Mouse (Mus musculus) forebrain, embryonic 15.5 days (tissue): ENCODE measurements around the gene Kbtbd13. TPM values are rescaled to one million over a fixed set of nuclear protein-coding genes. Genes with fewer than 3 reads are reported as not detected.

ENCODE experiments used
- ATAC-seq: fragments of 200-750 bp; cut with Nextera tagmentation; replicated peaks from 2 replicates; pipeline ENCODE4 v1.8.0; 2017; ENCODE audit warnings: mild to moderate bottlenecking, moderate TSS enrichment, moderate library complexity
- H3K27ac ChIP-seq: fragments of 300-500 bp; sonication (generic); replicated peaks from 2 replicates; pipeline ENCODE4 v1.5.1; 2015; ENCODE audit warnings: mild to moderate bottlenecking, inconsistent platforms
- H3K27me3 ChIP-seq: fragments of 300-500 bp; sonication (generic); 2 replicates; pipeline ENCODE4 v1.6.1; 2015; ENCODE audit warnings: inconsistent platforms
- H3K36me3 ChIP-seq: fragments of 300-500 bp; sonication (generic); 2 replicates; pipeline ENCODE4 v1.6.1; 2015; ENCODE audit warnings: mild to moderate bottlenecking, inconsistent platforms
- H3K4me1 ChIP-seq: fragments of 300-500 bp; sonication (generic); 2 replicates; pipeline ENCODE4 v1.6.1; 2015; ENCODE audit warnings: inconsistent platforms
- H3K4me2 ChIP-seq: fragments of 300-500 bp; sonication (generic); replicated peaks from 2 replicates; pipeline ENCODE4 v1.6.1; 2015; ENCODE audit warnings: mild to moderate bottlenecking, inconsistent platforms
- H3K4me3 ChIP-seq: fragments of 300-500 bp; sonication (generic); 2 replicates; pipeline ENCODE4 v1.5.1; 2015; ENCODE audit warnings: mild to moderate bottlenecking, inconsistent platforms
- H3K9ac ChIP-seq: fragments of 300-500 bp; sonication (generic); replicated peaks from 2 replicates; pipeline ENCODE4 v1.6.1; 2015; ENCODE audit warnings: mild to moderate bottlenecking, inconsistent platforms
- H3K9me3 ChIP-seq: fragments of 300-500 bp; sonication (generic); 2 replicates; pipeline ENCODE4 v1.6.1; 2016; ENCODE audit warnings: inconsistent platforms
- WGBS: fragments of 180-500 bp; shearing (Covaris S2); methylation state at CpG from one replicate; pipeline ENCODE4 v1.1.7; 2015; ENCODE audit warnings: mixed read lengths; 5-methylcytosine and 5-hydroxymethylcytosine counted together
- polyA plus RNA-seq: library from polyadenylated mRNA; unstranded; fragments of >200 nt; fragmentation: Nextera tagmentation; extraction: Ambion mirVana; gene quantifications from 2 replicates; pipeline ENCODE4 v1.2.1, GENCODE M21; 2015

Kbtbd13 gene
- polyA plus RNA-seq, 1 experiment from 2014 or later, result 0.56 TPM

DNA sequence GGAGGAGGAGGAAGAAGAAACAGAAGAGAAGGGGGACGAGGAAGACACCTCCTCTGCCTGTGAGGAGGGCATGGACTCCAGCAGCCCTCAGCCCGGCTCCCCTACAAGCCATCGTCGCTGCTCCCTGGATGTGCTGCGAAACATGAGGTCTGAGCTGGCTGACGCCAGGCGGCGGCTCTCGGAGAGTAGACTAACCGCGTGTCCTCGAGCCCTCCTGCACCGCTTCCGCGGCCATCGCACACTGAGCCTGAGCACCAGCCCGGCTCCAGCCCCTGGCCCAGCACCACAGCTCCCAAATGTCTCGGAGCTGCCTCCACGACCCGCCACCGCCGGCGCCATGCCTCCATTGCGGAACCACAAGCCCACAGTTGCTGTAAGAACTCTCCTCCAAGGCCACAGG is 19.7 kb downstream of the Kbtbd13 start:
- H3K27ac ChIP-seq, result no peak overlapping the region
- no peak overlapping the region for H3K4me2 ChIP-seq
- peaks cover 2% of the 10 kb centered on the region; the same call in 1 of the 2 replicates for H3K36me3 ChIP-seq
- no peaks in the 10 kb centered on the region for H3K9me3 ChIP-seq
- 81% methylated on average over 24 of the region's 24 CpGs for WGBS
- no peak for ATAC-seq
- H3K27me3 ChIP-seq, result no peaks in the 10 kb centered on the region
- 0 out of 2 replicates have a peak, but pooled peaks cover 5% of the 10 kb centered on the region for H3K4me1 ChIP-seq
- H3K4me3 ChIP-seq, result no peak overlapping the region
- H3K9ac ChIP-seq, result no peak overlapping the region

DNA sequence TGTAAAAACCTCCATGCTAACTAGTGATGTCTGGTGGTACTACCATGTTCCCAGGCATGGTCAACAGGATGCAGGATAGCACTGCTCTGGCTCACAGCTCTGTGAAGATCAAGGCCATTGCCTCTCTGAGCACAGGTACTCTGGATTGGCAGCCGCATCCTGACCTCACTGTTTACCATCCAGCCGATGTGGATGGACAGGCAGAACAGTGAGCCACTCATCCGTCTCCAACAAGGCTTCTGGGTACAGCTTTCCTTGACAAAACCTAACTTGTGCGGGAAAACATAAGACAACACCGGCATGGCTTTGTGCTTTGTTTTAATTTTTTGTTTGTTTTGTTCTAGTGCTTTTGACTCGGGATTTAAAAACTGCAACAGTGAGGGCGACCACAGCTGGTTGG is 25.7 kb downstream of the Kbtbd13 start:
- ATAC-seq, result no peak
- H3K36me3 ChIP-seq, result peaks cover 18% of the 10 kb centered on the region
- no peak overlapping the region for H3K27ac ChIP-seq
- no peak overlapping the region for H3K4me2 ChIP-seq
- H3K9ac ChIP-seq, result no peak overlapping the region
- 0 out of 2 replicates have a peak, but pooled peaks cover 5% of the 10 kb centered on the region for H3K4me1 ChIP-seq
- 91% methylated on average over 7 of the region's 7 CpGs for WGBS
- no peak overlapping the region for H3K4me3 ChIP-seq
- no peaks in the 10 kb centered on the region for H3K9me3 ChIP-seq
- no peaks in the 10 kb centered on the region for H3K27me3 ChIP-seq

DNA sequence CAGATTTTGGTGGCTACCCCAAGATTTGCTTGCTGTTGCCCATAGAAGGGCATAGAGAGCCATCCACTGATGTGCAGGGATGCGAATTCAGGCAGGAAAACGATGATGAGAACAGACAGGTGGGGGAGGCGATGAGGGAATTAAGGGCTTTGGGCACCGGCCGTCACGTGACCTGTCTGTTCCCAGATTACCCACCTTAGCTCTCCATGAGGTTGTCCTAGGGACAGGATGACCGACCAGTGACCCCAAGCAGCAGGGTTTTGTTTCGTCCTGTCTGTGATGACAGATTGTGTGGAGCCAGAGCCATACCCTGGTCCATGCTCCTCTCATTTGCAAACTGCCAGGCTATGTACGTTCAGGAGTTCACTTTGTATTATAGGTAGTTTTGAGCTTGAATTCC is 27.8 kb downstream of the Kbtbd13 start:
- H3K4me3 ChIP-seq, result no peak overlapping the region
- no peak overlapping the region for H3K4me2 ChIP-seq
- H3K4me1 ChIP-seq, result 0 out of 2 replicates have a peak, but pooled peaks cover 5% of the 10 kb centered on the region
- H3K36me3 ChIP-seq, result peaks cover 36% of the 10 kb centered on the region
- no peak overlapping the region for H3K9ac ChIP-seq
- no peaks in the 10 kb centered on the region for H3K27me3 ChIP-seq
- ATAC-seq, result no peak
- H3K27ac ChIP-seq, result no peak overlapping the region
- 75% methylated on average over 9 of the region's 9 CpGs for WGBS
- no peaks in the 10 kb centered on the region for H3K9me3 ChIP-seq

DNA sequence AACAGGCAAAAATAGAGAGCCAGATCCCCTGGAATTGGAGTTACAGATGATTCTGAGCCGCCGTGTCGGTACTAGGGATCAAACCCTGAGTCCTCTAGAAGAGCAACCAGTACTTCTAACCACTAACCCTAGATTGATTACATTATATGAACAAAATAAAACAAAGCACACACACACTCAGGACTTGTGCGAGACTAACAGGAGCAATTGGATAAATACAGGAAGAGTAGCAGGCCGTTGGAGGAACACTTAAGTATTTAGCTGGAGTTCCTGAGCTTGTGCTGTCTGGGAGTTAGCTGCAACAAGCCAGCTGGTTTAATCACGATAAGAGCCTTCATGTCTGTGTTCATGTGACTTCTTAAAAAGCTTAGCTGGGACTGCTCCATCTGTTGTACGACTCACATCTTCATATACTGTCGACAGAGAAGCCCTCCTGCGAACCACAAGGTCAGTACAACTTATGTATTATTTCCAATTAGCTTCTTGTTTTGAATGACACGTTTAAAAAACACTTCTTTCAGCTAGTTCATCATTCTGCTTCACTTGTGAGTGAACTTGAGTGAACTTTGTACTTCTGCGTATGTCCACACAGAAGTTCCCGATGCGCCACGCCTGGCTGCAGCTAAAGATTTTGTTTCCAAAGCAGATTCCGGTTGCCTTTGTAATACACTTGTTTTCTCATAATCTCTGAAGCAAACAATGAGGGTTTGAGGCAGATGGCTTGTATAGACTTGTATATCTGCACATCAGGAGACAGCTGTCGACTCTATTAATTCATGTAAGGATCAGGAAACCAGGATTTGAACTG is 30.6 kb downstream of the Kbtbd13 start, which contains the start of gene Ubap1l:
Gene Ubap1l (plus strand): TSS at position 401 of the 808 bp plus-strand sequence.
- H3K27me3 ChIP-seq, result no peaks in the 10 kb centered on the region
- no peaks in the 10 kb centered on the region for H3K4me1 ChIP-seq
- no peaks in the 10 kb centered on the region for H3K9me3 ChIP-seq
- no peak within 1 kb of the TSS for H3K4me3 ChIP-seq
- no peak within 1 kb of the TSS for H3K27ac ChIP-seq
- peaks cover 58% of the 10 kb centered on the region for H3K36me3 ChIP-seq
- no peak within 1 kb of the TSS for H3K4me2 ChIP-seq
- WGBS, result 90% methylated on average over 16 of the region's 16 CpGs
- ATAC-seq, result no peak
- H3K9ac ChIP-seq, result no peak within 1 kb of the TSS

GRCm38 (mm10) chr9:65358956-65359480 is 32.4 kb downstream of the Kbtbd13 start:
- peaks cover 74% of the 10 kb centered on the region for H3K36me3 ChIP-seq
- no peak for ATAC-seq

DNA sequence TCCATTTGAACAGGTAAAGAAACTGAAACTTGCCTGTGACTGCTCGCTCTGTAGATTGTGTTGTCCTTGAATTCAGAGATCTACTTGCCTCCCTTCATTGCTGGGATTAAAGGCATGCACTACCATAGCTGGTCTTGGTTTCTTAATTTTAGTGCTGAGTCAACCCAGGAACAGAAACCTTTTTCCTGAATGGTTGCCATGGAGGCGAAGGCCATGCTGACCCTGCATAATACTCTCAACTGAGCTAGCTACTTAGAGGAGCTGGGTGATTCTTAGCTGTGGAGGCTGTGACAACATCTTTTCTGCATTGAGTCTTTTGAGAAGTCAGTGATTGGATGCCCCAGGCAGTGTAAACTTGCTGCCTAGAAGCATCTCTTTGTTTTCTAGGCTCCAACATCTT is 34.5 kb downstream of the Kbtbd13 start:
- WGBS, result 88% methylated on average over 2 of the region's 2 CpGs
- H3K9me3 ChIP-seq, result no peaks in the 10 kb centered on the region
- H3K4me2 ChIP-seq, result no peak overlapping the region

More at GRCm38 (mm10) chr9:65358956-65359480, 32.4 kb downstream of the Kbtbd13 start:
- Histone ChIP-seq H3K9ac (no peak overlapping the region), H3K27me3 (no peaks in the 10 kb centered on the region), H3K4me1 (no peaks in the 10 kb centered on the region), H3K4me3 (no peak overlapping the region), H3K27ac (no peak overlapping the region), H3K9me3 (no peaks in the 10 kb centered on the region), H3K4me2 (no peak overlapping the region)
- 94% methylated on average over 1 of the region's 1 CpGs for WGBS

GRCm38 (mm10) chr9:65356561-65356960 is 34.9 kb downstream of the Kbtbd13 start:
- H3K4me2 ChIP-seq, result no peak overlapping the region
- no peak for ATAC-seq
- WGBS, result 89% methylated on average over 7 of the region's 7 CpGs

More for the DNA sequence above, 34.5 kb downstream of the Kbtbd13 start:
- H3K27ac ChIP-seq, result no peak overlapping the region
- H3K4me1 ChIP-seq, result no peaks in the 10 kb centered on the region
- H3K36me3 ChIP-seq, result peaks cover 72% of the 10 kb centered on the region
- H3K9ac ChIP-seq, result no peak overlapping the region
- no peak overlapping the region for H3K4me3 ChIP-seq
- H3K27me3 ChIP-seq, result no peaks in the 10 kb centered on the region
- ATAC-seq, result no peak

DNA sequence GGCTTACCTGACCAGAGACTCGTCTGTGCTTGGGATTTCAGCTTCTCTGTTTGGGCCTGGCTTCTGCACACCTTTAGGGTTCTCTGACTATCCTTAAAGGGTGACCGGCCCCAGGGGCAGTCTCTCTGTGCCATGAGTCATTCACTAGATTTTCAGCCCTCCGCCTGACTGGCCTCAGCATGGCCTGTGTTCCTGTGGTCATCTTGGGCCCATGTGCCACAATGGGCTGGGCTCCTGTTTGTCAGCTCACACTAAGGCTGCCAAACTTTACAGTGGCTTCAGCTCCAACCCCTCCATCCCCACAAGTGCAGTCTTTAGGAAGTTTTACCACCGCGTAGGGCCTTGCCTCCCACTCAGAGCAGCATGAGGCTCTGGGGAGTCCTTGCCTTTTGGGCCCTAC is 38.2 kb downstream of the Kbtbd13 start:
- H3K36me3 ChIP-seq, result peaks cover 38% of the 10 kb centered on the region
- H3K4me2 ChIP-seq, result no peak overlapping the region
- WGBS, result 95% methylated on average over 5 of the region's 5 CpGs

More at GRCm38 (mm10) chr9:65356561-65356960, 34.9 kb downstream of the Kbtbd13 start:
- Histone ChIP-seq H3K4me1 (no peaks in the 10 kb centered on the region), H3K9me3 (no peaks in the 10 kb centered on the region), H3K4me3 (no peak overlapping the region), H3K27me3 (no peaks in the 10 kb centered on the region), H3K36me3 (peaks cover 68% of the 10 kb centered on the region), H3K27ac (no peak overlapping the region), H3K9ac (no peak overlapping the region)

DNA sequence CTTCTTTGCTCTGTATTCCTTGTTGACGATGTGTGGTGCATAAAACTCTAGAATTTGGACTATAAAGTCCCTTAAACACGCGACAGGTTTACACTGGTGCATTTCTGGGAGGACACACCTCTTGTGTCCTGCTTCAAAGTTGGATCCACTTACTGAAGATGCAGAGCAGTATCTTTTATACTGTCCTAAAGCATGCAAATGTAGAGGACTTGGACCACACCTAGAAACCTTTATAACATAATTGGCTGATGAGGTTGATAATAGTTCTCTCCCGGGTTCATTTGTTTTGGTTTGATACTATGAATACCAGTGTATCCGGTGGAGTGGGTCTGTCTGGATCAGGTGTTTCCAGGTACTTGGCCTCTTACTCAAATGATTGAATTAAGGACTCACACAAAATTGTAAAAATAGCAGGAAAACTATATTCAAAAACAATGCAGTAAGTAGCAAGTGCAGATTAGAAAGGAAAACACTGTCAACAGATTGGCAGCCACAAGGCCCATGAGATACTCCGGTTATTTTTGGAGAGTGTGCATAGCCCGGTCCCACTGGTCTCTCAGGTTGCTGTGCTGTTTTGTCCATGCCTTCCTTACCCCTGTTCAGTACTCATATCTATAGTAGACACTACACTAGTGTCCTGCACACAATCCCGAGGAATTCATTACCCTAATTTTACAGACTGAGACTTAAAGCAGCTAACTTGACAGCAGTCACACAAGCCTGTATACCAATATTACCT is 44.2 kb downstream of the Kbtbd13 start:
- ATAC-seq, result no peak
- 53% methylated on average over 8 of the region's 8 CpGs for WGBS
- H3K27me3 ChIP-seq, result no peaks in the 10 kb centered on the region; the same call in 1 of the 2 replicates
- no peak overlapping the region for H3K27ac ChIP-seq
- peak overlapping the region; percentile 97 for H3K4me2 ChIP-seq
- H3K4me1 ChIP-seq, result peaks cover 33% of the 10 kb centered on the region
- no peaks in the 10 kb centered on the region for H3K9me3 ChIP-seq
- H3K36me3 ChIP-seq, result no peaks in the 10 kb centered on the region
- H3K9ac ChIP-seq, result peak overlapping the region; percentile 91
- peak overlapping the region; percentile 100 for H3K4me3 ChIP-seq

More for the DNA sequence above, 38.2 kb downstream of the Kbtbd13 start:
- H3K9ac ChIP-seq, result no peak overlapping the region
- H3K4me3 ChIP-seq, result no peak overlapping the region
- no peak overlapping the region for H3K27ac ChIP-seq
- no peaks in the 10 kb centered on the region for H3K9me3 ChIP-seq
- no peak for ATAC-seq
- peaks cover 15% of the 10 kb centered on the region; the same call in 1 of the 2 replicates for H3K4me1 ChIP-seq
- H3K27me3 ChIP-seq, result no peaks in the 10 kb centered on the region

GRCm38 (mm10) chr9:65346476-65347111 is 44.9 kb downstream of the Kbtbd13 start:
- peak; percentile 75 for ATAC-seq
- under 1% methylated on average over 75 of the region's 77 CpGs for WGBS
- Histone ChIP-seq H3K27me3 (no peaks in the 10 kb centered on the region; the same call in 1 of the 2 replicates), H3K4me3 (peak overlapping the region; percentile 100), H3K9ac (peak overlapping the region; percentile 91), H3K4me1 (peaks cover 33% of the 10 kb centered on the region), H3K36me3 (no peaks in the 10 kb centered on the region), H3K27ac (peak overlapping the region; percentile 96), H3K4me2 (peak overlapping the region; percentile 97), H3K9me3 (no peaks in the 10 kb centered on the region)

DNA sequence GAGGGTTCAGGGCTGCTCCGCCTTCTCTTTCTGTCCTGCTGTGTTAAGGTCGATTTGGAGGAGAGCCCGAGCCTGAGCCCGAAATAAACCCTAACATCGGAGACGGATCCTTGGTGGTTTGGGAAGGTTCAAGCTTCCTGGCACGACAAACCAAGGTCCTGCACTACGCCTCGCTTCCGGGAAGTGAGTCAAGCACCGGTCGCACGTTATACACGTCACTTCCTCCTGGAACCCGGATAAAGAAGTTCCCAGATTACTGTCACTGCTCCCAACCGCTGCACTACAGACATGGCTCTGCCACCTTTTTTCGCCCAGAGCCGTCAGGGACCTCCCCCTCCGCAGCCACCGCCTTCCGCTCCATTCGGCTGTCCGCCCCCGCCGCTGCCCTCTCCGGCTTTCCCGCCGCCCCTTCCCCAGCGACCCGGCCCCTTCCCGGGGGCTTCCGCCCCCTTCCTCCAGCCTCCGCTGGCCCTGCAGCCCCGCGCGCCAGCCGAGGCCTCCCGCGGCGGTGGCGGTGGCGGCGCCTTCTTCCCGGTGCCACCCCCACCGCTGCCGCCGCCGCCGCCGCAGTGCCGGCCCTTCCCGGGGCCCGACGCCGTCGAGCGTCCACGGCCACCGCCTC is 45.5 kb downstream of the Kbtbd13 start, which contains the start of gene Pdcd7:
Gene Pdcd7 (plus strand): TSS at position 251 of the 622 bp plus-strand sequence.
- peak within 1 kb of the TSS; percentile 91 for H3K9ac ChIP-seq

More for the DNA sequence above, 45.5 kb downstream of the Kbtbd13 start, which contains the start of gene Pdcd7:
- no peaks in the 10 kb centered on the region; the same call in 1 of the 2 replicates for H3K27me3 ChIP-seq
- ATAC-seq, result peak; percentile 98
- peak within 1 kb of the TSS; percentile 100 for H3K4me3 ChIP-seq
- WGBS, result under 1% methylated on average over 51 of the region's 59 CpGs
- peak within 1 kb of the TSS; percentile 97 for H3K4me2 ChIP-seq
- no peaks in the 10 kb centered on the region for H3K9me3 ChIP-seq
- no peaks in the 10 kb centered on the region for H3K36me3 ChIP-seq
- peaks cover 33% of the 10 kb centered on the region for H3K4me1 ChIP-seq
- H3K27ac ChIP-seq, result peak within 1 kb of the TSS; percentile 96
